Mouse (Mus musculus) MEL (cell line): Measurements from ENCODE around the gene Atp8a2. TPM values are rescaled to one million over a fixed set of nuclear protein-coding genes. Genes with fewer than 3 reads are reported as not detected.

Source experiments
- DNase-seq: peaks from one replicate; pipeline ENCODE4 v3.0.0; 2011; ENCODE audit warnings: low read depth, low spot score
- H3K27ac ChIP-seq: 2 replicates; pipeline ENCODE4 v1.5.1; 2012; ENCODE audit warnings: low read depth, mild to moderate bottlenecking, control low read depth, low read length, moderate library complexity; ENCODE audit not compliant: control insufficient read depth
- H3K27me3 ChIP-seq, 2 experiments: fragments of 150-350 bp in 1 of 2; sonication (generic) in 1 of 2; 2 replicates each; pipeline ENCODE4 v1.6.1; 2012; ENCODE audit warnings: low read length in 2 of 2, mild to moderate bottlenecking in 2 of 2, improper control_type of control experiment in 1 of 2, moderate library complexity in 1 of 2; ENCODE audit not compliant: insufficient read depth in 2 of 2, control insufficient read depth in 1 of 2
- H3K36me3 ChIP-seq, 2 experiments: 2 replicates each; pipeline ENCODE4 v1.6.1; 2012 to 2014; ENCODE audit warnings: low read length in 2 of 2, improper control_type of control experiment in 1 of 2, inconsistent platforms in 1 of 2, mild to moderate bottlenecking in 1 of 2; ENCODE audit not compliant: insufficient read depth in 2 of 2, control insufficient read depth in 1 of 2
- H3K4me1 ChIP-seq, 2 experiments: fragments of 150-350 bp in 1 of 2; sonication (generic) in 1 of 2; 2 replicates each; pipeline ENCODE4 v1.6.1; 2012; ENCODE audit warnings: low read length in 2 of 2, improper control_type of control experiment in 1 of 2, mild to moderate bottlenecking in 1 of 2; ENCODE audit not compliant: insufficient read depth in 2 of 2, control insufficient read depth in 1 of 2
- H3K4me3 ChIP-seq, 2 experiments: fragments of 150-350 bp in 1 of 2; sonication (generic) in 1 of 2; 2 replicates each; pipeline ENCODE4 v1.5.1; 2012; ENCODE audit warnings: low read depth in 2 of 2, low read length in 2 of 2, mild to moderate bottlenecking in 2 of 2, moderate library complexity in 2 of 2, control low read depth in 1 of 2, improper control_type of control experiment in 1 of 2; ENCODE audit not compliant: control insufficient read depth in 1 of 2, insufficient read depth in 1 of 2
- H3K79me2 ChIP-seq: 2 replicates; pipeline ENCODE4 v1.6.1; 2012; ENCODE audit warnings: mild to moderate bottlenecking, low read length, moderate library complexity; ENCODE audit not compliant: control insufficient read depth, poor library complexity, insufficient read depth
- H3K9ac ChIP-seq: 2 replicates; pipeline ENCODE4 v1.6.1; 2012; ENCODE audit warnings: low read depth, mild to moderate bottlenecking, control low read depth, low read length, moderate library complexity; ENCODE audit not compliant: control insufficient read depth, poor library complexity, severe bottlenecking
- H3K9me3 ChIP-seq: fragments of 150-350 bp; sonication (generic); replicated peaks from 2 replicates; pipeline ENCODE4 v1.6.1; 2012; ENCODE audit warnings: mild to moderate bottlenecking, low read length, improper control_type of control experiment, moderate library complexity; ENCODE audit not compliant: insufficient read depth
- CHD2 ChIP-seq: IDR thresholded peaks from 2 replicates; pipeline ENCODE4 v1.6.1; 2011; ENCODE audit warnings: low read length, improper control_type of control experiment
- CTCF ChIP-seq, 3 experiments: IDR thresholded peaks in 2 of 3; conservative IDR thresholded peaks in 1 of 3; 2 replicates each; pipeline ENCODE4 v1.5.1; 2011 to 2012; ENCODE audit warnings: low read length in 3 of 3, low read depth in 2 of 3, mild to moderate bottlenecking in 2 of 3, improper control_type of control experiment in 1 of 3, inconsistent platforms in 1 of 3, mixed read lengths in 1 of 3, moderate library complexity in 1 of 3; ENCODE audit not compliant: control insufficient read depth in 1 of 3, insufficient read depth in 1 of 3, poor library complexity in 1 of 3, severe bottlenecking in 1 of 3
- E2F4 ChIP-seq: IDR thresholded peaks from 2 replicates; pipeline ENCODE4 v1.6.1; 2011; ENCODE audit warnings: low read depth, low read length, improper control_type of control experiment, borderline replicate concordance
- EP300 ChIP-seq, 2 experiments: IDR thresholded peaks; 2 replicates each; pipeline ENCODE4 v1.6.1; 2011; ENCODE audit warnings: improper control_type of control experiment in 2 of 2, low read length in 2 of 2, low read depth in 1 of 2, mild to moderate bottlenecking in 1 of 2
- GATA1 ChIP-seq: IDR thresholded peaks from 2 replicates; pipeline ENCODE4 v1.6.1; 2011; ENCODE audit warnings: low read depth, low read length, improper control_type of control experiment
- KAT2A ChIP-seq: conservative IDR thresholded peaks from 2 replicates; pipeline ENCODE4 v1.6.1; 2012; ENCODE audit warnings: low read depth, low read length, improper control_type of control experiment, inconsistent platforms
- MAFK ChIP-seq: IDR thresholded peaks from 2 replicates; pipeline ENCODE4 v1.6.1; 2011; ENCODE audit warnings: low read depth, mild to moderate bottlenecking, low read length, improper control_type of control experiment, borderline replicate concordance
- MAZ ChIP-seq: IDR thresholded peaks from 2 replicates; pipeline ENCODE4 v1.6.1; 2012; ENCODE audit warnings: low read depth, mild to moderate bottlenecking, inconsistent platforms, low read length, improper control_type of control experiment
- MYC ChIP-seq: IDR thresholded peaks from 2 replicates; pipeline ENCODE4 v1.6.1; 2011; ENCODE audit warnings: low read depth, mild to moderate bottlenecking, low read length, improper control_type of control experiment, moderate library complexity
- NELFE ChIP-seq: IDR thresholded peaks from 2 replicates; pipeline ENCODE4 v1.6.1; 2011; ENCODE audit warnings: low read depth, low read length, improper control_type of control experiment
- NRF1 ChIP-seq: IDR thresholded peaks from 2 replicates; pipeline ENCODE4 v1.6.1; 2014; ENCODE audit warnings: low read depth, mild to moderate bottlenecking, inconsistent platforms, low read length, improper control_type of control experiment, moderate library complexity; ENCODE audit not compliant: poor library complexity, insufficient read depth, severe bottlenecking
- POLR2A ChIP-seq, 2 experiments: IDR thresholded peaks; 2 replicates each; pipeline ENCODE4 v1.6.1; 2011 to 2012; ENCODE audit warnings: low read length in 2 of 2, mild to moderate bottlenecking in 2 of 2, control low read depth in 1 of 2, improper control_type of control experiment in 1 of 2, low read depth in 1 of 2, moderate library complexity in 1 of 2; ENCODE audit not compliant: control insufficient read depth in 1 of 2, insufficient read depth in 1 of 2, poor library complexity in 1 of 2
- POLR2AphosphoS2 ChIP-seq: IDR thresholded peaks from 2 replicates; pipeline ENCODE4 v1.6.1; 2011; ENCODE audit warnings: low read length, improper control_type of control experiment
- RAD21 ChIP-seq: IDR thresholded peaks from 2 replicates; pipeline ENCODE4 v1.6.1; 2011; ENCODE audit warnings: mild to moderate bottlenecking, low read depth, low read length, improper control_type of control experiment
- RCOR1 ChIP-seq: IDR thresholded peaks from 2 replicates; pipeline ENCODE4 v1.6.1; 2012; ENCODE audit warnings: low read depth, mild to moderate bottlenecking, inconsistent platforms, low read length, improper control_type of control experiment
- SIN3A ChIP-seq: IDR thresholded peaks from 2 replicates; pipeline ENCODE4 v1.6.1; 2012; ENCODE audit warnings: low read length, improper control_type of control experiment, inconsistent platforms
- TAL1 ChIP-seq: IDR thresholded peaks from 2 replicates; pipeline ENCODE4 v1.6.1; 2012; ENCODE audit warnings: mild to moderate bottlenecking, inconsistent platforms, low read length, moderate library complexity, mixed read lengths
- TBP ChIP-seq: IDR thresholded peaks from 2 replicates; pipeline ENCODE4 v1.8.0; 2011; ENCODE audit warnings: low read depth, low read length, improper control_type of control experiment
- USF1 ChIP-seq: IDR thresholded peaks from 2 replicates; pipeline ENCODE4 v1.6.1; 2014; ENCODE audit warnings: low read depth, mild to moderate bottlenecking, inconsistent platforms, low read length, improper control_type of control experiment, moderate library complexity
- USF2 ChIP-seq, 2 experiments: IDR thresholded peaks; 2 replicates each; pipeline ENCODE4 v1.6.1; 2011 to 2012; ENCODE audit warnings: improper control_type of control experiment in 2 of 2, low read length in 2 of 2, borderline replicate concordance in 1 of 2, inconsistent platforms in 1 of 2, low read depth in 1 of 2, mild to moderate bottlenecking in 1 of 2; ENCODE audit not compliant: insufficient read depth in 1 of 2
- ZKSCAN1 ChIP-seq: IDR thresholded peaks from 2 replicates; pipeline ENCODE4 v1.6.1; 2012; ENCODE audit warnings: low read depth, mild to moderate bottlenecking, inconsistent platforms, low read length, improper control_type of control experiment, moderate library complexity
- ZMIZ1 ChIP-seq: IDR thresholded peaks from 2 replicates; pipeline ENCODE4 v1.6.1; 2012; ENCODE audit warnings: low read depth, mild to moderate bottlenecking, inconsistent platforms, low read length, improper control_type of control experiment, moderate library complexity
- ZNF384 ChIP-seq: IDR thresholded peaks from 2 replicates; pipeline ENCODE4 v1.6.1; 2012; ENCODE audit warnings: low read depth, mild to moderate bottlenecking, inconsistent platforms, low read length, improper control_type of control experiment
- polyA plus RNA-seq, 2 experiments: library from polyadenylated mRNA; stranded (reverse) in 1 of 2; unstranded in 1 of 2; fragments of >175 nt in 1 of 2; fragments of >200 nt in 1 of 2; gene quantifications; 2 replicates each; pipeline versions ENCODE4 v1.2.1 to v1.2.4; 2012; ENCODE audit warnings: low replicate concordance in 2 of 2, low read depth in 1 of 2; ENCODE audit not compliant: insufficient read length in 2 of 2, insufficient read depth in 1 of 2, missing spikeins in 1 of 2
- total RNA-seq: library from RNA; depleted of rRNA; stranded (reverse); fragments of 300-350 nt; gene quantifications from 2 replicates; pipeline ENCODE4 v1.2.3, GENCODE M21; 2012

Gene Atp8a2
- total and polyA plus RNA-seq, 3 experiments, result 0.29 to 0.39 TPM; not detected in 1

- H3K4me3 ChIP-seq, result no peak overlapping the region
- no peaks in the 10 kb centered on the region for H3K79me2 ChIP-seq
- TF ChIP-seq POLR2A (IDR thresholded peaks at IDR 0.05; ENCODE audit: control insufficient read depth in 1 of 2, insufficient read depth in 1 of 2, low read depth in 1 of 2, low read length in 2 of 2, poor library complexity in 1 of 2) (no peak), ZKSCAN1 (no peak), CTCF (IDR thresholded peaks at IDR 0.05 in 2 of 3, conservative IDR thresholded peaks at IDR 0.05 in 1 of 3; ENCODE audit: control insufficient read depth in 1 of 3, insufficient read depth in 1 of 3, low read depth in 2 of 3, low read length in 3 of 3, poor library complexity in 1 of 3, severe bottlenecking in 1 of 3) (no peak), MYC (no peak), NELFE (no peak), RCOR1 (no peak), KAT2A (no peak), SIN3A (no peak), MAZ (no peak), TBP (no peak), RAD21 (no peak), MAFK (no peak), TAL1 (no peak), CHD2 (no peak), GATA1 (no peak), ZNF384 (no peak)
- H3K4me1 ChIP-seq, result no peaks in the 10 kb centered on the region
- no peak overlapping the region for H3K27ac ChIP-seq
- no peak for DNase-seq
- H3K27me3 ChIP-seq, result no peaks in the 10 kb centered on the region
- H3K36me3 ChIP-seq, result no peaks in the 10 kb centered on the region
- H3K9ac ChIP-seq, result no peak overlapping the region
- no peaks in the 10 kb centered on the region for H3K9me3 ChIP-seq
Observed at GRCm38 (mm10) chr14:59967847-59968550, 229.0 kb downstream of the Atp8a2 start.

GRCm38 (mm10) chr14:59966981-59967380 lies 230.0 kb downstream of the Atp8a2 start:
- Histone ChIP-seq H3K27me3 (no peaks in the 10 kb centered on the region), H3K9me3 (no peaks in the 10 kb centered on the region), H3K9ac (no peak overlapping the region), H3K4me3 (no peak overlapping the region), H3K27ac (no peak overlapping the region), H3K36me3 (no peaks in the 10 kb centered on the region), H3K79me2 (no peaks in the 10 kb centered on the region), H3K4me1 (no peaks in the 10 kb centered on the region)
- no peak for DNase-seq
- TF ChIP-seq USF2 (IDR thresholded peaks at IDR 0.05; ENCODE audit: borderline replicate concordance in 1 of 2, insufficient read depth in 1 of 2, low read depth in 1 of 2, low read length in 2 of 2) (no peak), USF1 (no peak), POLR2AphosphoS2 (no peak), SIN3A (no peak), EP300 (IDR thresholded peaks at IDR 0.05; ENCODE audit: low read depth in 1 of 2, low read length in 2 of 2) (no peak), ZMIZ1 (no peak), E2F4 (no peak), ZKSCAN1 (no peak), GATA1 (no peak), RAD21 (no peak), KAT2A (no peak), NRF1 (no peak)
